Mouse (Mus musculus) layer of hippocampus, adult 2 months (tissue): ENCODE data around the gene Sf3a2. TPM values are rescaled to one million over a fixed set of nuclear protein-coding genes. Genes with fewer than 3 reads are reported as not detected.

Source experiments
- DNase-seq, 2 experiments: peaks; one replicate each; pipeline ENCODE4 v3.0.0; 2022; ENCODE audit warnings: low spot score in 2 of 2
- H3K27ac ChIP-seq: fragments of 200-600 bp; 2 replicates; pipeline ENCODE4 v1.8.1; 2022
- H3K4me3 ChIP-seq: fragments of 200-600 bp; 2 replicates; pipeline ENCODE4 v1.8.1; 2022; ENCODE audit warnings: mild to moderate bottlenecking
- CTCF ChIP-seq: fragments of 200-600 bp; conservative IDR thresholded peaks from 2 replicates; pipeline ENCODE4 v1.8.1; 2022; ENCODE audit warnings: antibody characterized with exemption, mild to moderate bottlenecking, moderate library complexity
- total RNA-seq, 2 experiments: library from RNA; stranded (reverse); gene quantifications; 2 replicates each; pipeline ENCODE4 v1.2.3; 2021

Sf3a2 gene
- total RNA-seq, 2 experiments from 2014 or later: 51.7 to 55.1 TPM

GRCm38 (mm10) chr10:80797186-80798149, 530 bp upstream of the Sf3a2 start:
- peak overlapping the region; percentile 99 for H3K27ac ChIP-seq
- DNase-seq: no peak
- no peak for TF ChIP-seq CTCF
- H3K4me3 ChIP-seq: peak overlapping the region; percentile 93

- TF ChIP-seq CTCF: no peak
- Histone ChIP-seq H3K27ac (peak overlapping the region; percentile 99), H3K4me3 (peak overlapping the region; percentile 93)
- DNase-seq: no peak
Observed at GRCm38 (mm10) chr10:80799070-80799566, 1.1 kb downstream of the Sf3a2 start.

GRCm38 (mm10) chr10:80802204-80802912, 4.4 kb downstream of the Sf3a2 start:
- Histone ChIP-seq H3K4me3 (no peak overlapping the region), H3K27ac (no peak overlapping the region)
- DNase-seq: no peak
- no peak for TF ChIP-seq CTCF

GRCm38 (mm10) chr10:80802996-80803395, 5.0 kb downstream of the Sf3a2 start:
- Histone ChIP-seq H3K4me3 (no peak overlapping the region), H3K27ac (no peak overlapping the region)
- DNase-seq: no peak
- TF ChIP-seq CTCF: no peak

- TF ChIP-seq CTCF: no peak
- Histone ChIP-seq H3K27ac (no peak overlapping the region), H3K4me3 (no peak overlapping the region)
- DNase-seq: no peak
Observed at GRCm38 (mm10) chr10:80804340-80804739, 6.3 kb downstream of the Sf3a2 start.

- DNase-seq: no peak
- Histone ChIP-seq H3K27ac (peak within 1 kb of the TSS; percentile 95; the same call in 1 of the 2 replicates), H3K4me3 (no peak within 1 kb of the TSS)
- TF ChIP-seq CTCF: no peak
Observed at GRCm38 (mm10) chr10:80804916-80805315, 6.9 kb downstream of the Sf3a2 start, which contains the start of gene Amh. Gene Amh (plus strand): TSS chr10:80805243.

- Histone ChIP-seq H3K4me3 (no peak overlapping the region), H3K27ac (no peak overlapping the region)
- TF ChIP-seq CTCF: no peak
- no peak for DNase-seq
Observed at GRCm38 (mm10) chr10:80805322-80805721, 7.3 kb downstream of the Sf3a2 start.

- peak; percentile 95 for TF ChIP-seq CTCF
- H3K27ac ChIP-seq: peak overlapping the region; percentile 95
- peak in 1 of 2 experiments; percentile 87 for DNase-seq
- no peak overlapping the region for H3K4me3 ChIP-seq
Observed at GRCm38 (mm10) chr10:80805925-80806324, 7.9 kb downstream of the Sf3a2 start.

- TF ChIP-seq CTCF: no peak
- no peak for DNase-seq
- Histone ChIP-seq H3K27ac (peak overlapping the region; percentile 95), H3K4me3 (peak overlapping the region; percentile 58)
Observed at GRCm38 (mm10) chr10:80806341-80807056, 8.5 kb downstream of the Sf3a2 start.

GRCm38 (mm10) chr10:80807057-80807627, 9.1 kb downstream of the Sf3a2 start:
- Histone ChIP-seq H3K27ac (peak overlapping the region; percentile 95), H3K4me3 (peak overlapping the region; percentile 58)
- peak; percentile 78 to 88 for DNase-seq
- no peak for TF ChIP-seq CTCF

- Histone ChIP-seq H3K27ac (peak overlapping the region; percentile 95), H3K4me3 (peak overlapping the region; percentile 20; the same call in 1 of the 2 replicates)
- TF ChIP-seq CTCF: no peak
- DNase-seq: no peak
Observed at GRCm38 (mm10) chr10:80808099-80808984, 10.3 kb downstream of the Sf3a2 start.
